Mouse (Mus musculus) ES-E14 (cell line): ENCODE measurements around the gene Gm17019. TPM values are rescaled to one million over a fixed set of nuclear protein-coding genes. Genes with fewer than 3 reads are reported as not detected.
"Not testable (repeated sequence)": the region's sequence is repeated elsewhere in the genome, so short reads cannot be mapped to it uniquely, and the experiment has no call there.

Source experiments
- DNase-seq: peaks from one replicate; pipeline ENCODE4 v3.0.0-alpha.2; 2013; ENCODE audit warnings: low read depth, low spot score
- H3K27ac ChIP-seq: 2 replicates; pipeline ENCODE4 v1.5.1; 2012; ENCODE audit warnings: low read depth, mild to moderate bottlenecking, low read length, moderate library complexity, mixed read lengths; ENCODE audit not compliant: poor library complexity, insufficient read depth, severe bottlenecking
- H3K36me3 ChIP-seq: 2 replicates; pipeline ENCODE4 v1.6.1; 2012; ENCODE audit warnings: mild to moderate bottlenecking, low read length, moderate library complexity, mixed read lengths; ENCODE audit not compliant: control insufficient read depth, poor library complexity, insufficient read depth, severe bottlenecking
- H3K4me1 ChIP-seq, 2 experiments: fragments of 150-350 bp in 1 of 2; sonication (generic) in 1 of 2; 2 replicates each; pipeline ENCODE4 v1.6.1; 2012; ENCODE audit warnings: low read length in 2 of 2, mild to moderate bottlenecking in 1 of 2, mixed read lengths in 1 of 2; ENCODE audit not compliant: control insufficient read depth in 2 of 2, insufficient read depth in 2 of 2, poor library complexity in 1 of 2
- H3K4me3 ChIP-seq, 2 experiments: fragments of 150-350 bp in 1 of 2; sonication (generic) in 1 of 2; 2 replicates each; pipeline ENCODE4 v1.5.1; 2012; ENCODE audit warnings: low read length in 2 of 2, low read depth in 1 of 2, mild to moderate bottlenecking in 1 of 2, mixed read lengths in 1 of 2; ENCODE audit not compliant: insufficient read depth in 1 of 2, poor library complexity in 1 of 2, severe bottlenecking in 1 of 2
- H3K9ac ChIP-seq: 2 replicates; pipeline ENCODE4 v1.6.1; 2012; ENCODE audit warnings: low read depth, mild to moderate bottlenecking, low read length, mixed read lengths; ENCODE audit not compliant: poor library complexity, insufficient read depth, severe bottlenecking
- H3K9me3 ChIP-seq: fragments of 150-350 bp; sonication (generic); 2 replicates; pipeline ENCODE4 v1.6.1; 2012; ENCODE audit warnings: low read depth, mild to moderate bottlenecking, low read length; ENCODE audit not compliant: control insufficient read depth, insufficient read depth
- in situ Hi-C, 2 experiments: fragments of 600-800 bp; cut with MboI; formaldehyde crosslinking; loops; one replicate each; pipeline ENCODE4 v1.15.1; 2025; ENCODE audit warnings: low sequenced_read_pairs in 2 of 2, inconsistent platforms in 1 of 2; ENCODE audit not compliant: unreplicated experiment in 2 of 2
- total RNA-seq: library from RNA; depleted of rRNA; stranded (reverse); fragments of 300-350 nt; gene quantifications from 2 replicates; pipeline ENCODE4 v1.2.3, GENCODE M21; 2012; rRNA removed

The Gm17019 gene
- total RNA-seq: not detected in 2 replicates

DNA sequence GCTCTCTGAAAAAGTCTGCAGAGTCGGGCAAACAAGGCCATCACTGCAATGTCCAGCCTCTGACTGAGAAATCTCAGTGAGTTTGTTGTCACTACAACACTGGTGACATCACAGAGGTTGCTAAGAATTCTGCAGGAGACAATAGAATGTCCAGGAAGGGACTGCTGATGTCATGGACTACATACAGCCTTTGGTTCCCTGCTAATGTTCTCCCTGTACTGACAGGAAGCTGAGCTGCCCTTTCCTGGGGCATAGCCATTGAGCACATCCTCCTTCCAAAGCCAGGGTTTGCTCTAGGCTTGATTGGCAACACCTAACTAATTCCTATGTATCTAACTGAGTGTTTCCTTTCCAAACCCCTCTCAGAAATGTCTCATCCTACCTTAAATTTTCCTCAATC, at the start of gene Gm17019:
Gene Gm17019 (minus strand): TSS at position 101 of the 400 bp plus-strand sequence.
- H3K4me1 ChIP-seq, in situ Hi-C loops, H3K36me3 ChIP-seq, H3K9ac ChIP-seq, H3K27ac ChIP-seq, H3K4me3 ChIP-seq, DNase-seq, H3K9me3 ChIP-seq: not testable (repeated sequence)

DNA sequence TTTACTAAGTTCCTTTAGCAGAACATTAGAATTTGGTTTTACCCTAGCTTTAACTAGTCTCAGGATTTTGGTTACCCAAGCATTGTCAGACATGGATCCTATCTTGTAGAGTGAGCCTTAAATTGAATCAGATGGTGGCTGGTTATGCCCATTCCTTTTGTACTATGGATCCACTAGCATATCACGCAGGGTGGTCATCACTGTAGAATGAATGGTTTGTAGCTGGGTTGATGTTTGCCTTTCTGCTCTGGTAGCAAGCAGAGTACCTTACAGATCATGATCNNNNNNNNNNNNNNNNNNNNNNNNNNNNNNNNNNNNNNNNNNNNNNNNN, 29.6 kb upstream of the Gm17019 start:
- H3K9ac ChIP-seq, H3K9me3 ChIP-seq, H3K36me3 ChIP-seq, H3K27ac ChIP-seq, H3K4me3 ChIP-seq, in situ Hi-C loops, H3K4me1 ChIP-seq, DNase-seq: not testable (repeated sequence)

- H3K9me3 ChIP-seq, DNase-seq, H3K9ac ChIP-seq, H3K36me3 ChIP-seq, in situ Hi-C loops, H3K4me1 ChIP-seq, H3K4me3 ChIP-seq, H3K27ac ChIP-seq: not testable (repeated sequence)
These were observed 29.0 kb upstream of the Gm17019 start for GRCm38 (mm10) chr5:15061638-15062384.

GRCm38 (mm10) chr5:15054151-15055025, 21.6 kb upstream of the Gm17019 start:
- H3K27ac ChIP-seq, DNase-seq, H3K9me3 ChIP-seq, in situ Hi-C loops, H3K4me3 ChIP-seq, H3K4me1 ChIP-seq, H3K36me3 ChIP-seq, H3K9ac ChIP-seq: not testable (repeated sequence)

DNA sequence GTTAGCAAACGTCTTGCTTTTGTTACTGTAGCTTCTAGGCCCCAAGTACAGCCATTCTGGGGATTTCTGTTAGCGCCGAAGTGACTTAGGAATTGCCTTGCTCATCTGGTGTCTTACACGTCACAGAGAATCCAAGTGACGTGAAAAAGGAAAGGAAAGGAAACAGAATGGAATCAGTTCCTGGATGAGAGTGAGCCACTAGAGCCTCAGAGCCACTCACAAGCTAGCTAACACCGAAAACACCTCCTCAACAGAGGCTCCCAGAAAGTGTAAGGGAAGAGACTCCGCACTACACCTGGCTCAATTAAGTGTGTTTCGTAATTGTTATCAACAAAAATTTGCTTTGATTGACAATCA, 20.8 kb upstream of the Gm17019 start:
- H3K4me1 ChIP-seq, in situ Hi-C loops, H3K4me3 ChIP-seq, H3K9me3 ChIP-seq, H3K9ac ChIP-seq, H3K27ac ChIP-seq, DNase-seq, H3K36me3 ChIP-seq: not testable (repeated sequence)

- in situ Hi-C loops, H3K9ac ChIP-seq, DNase-seq, H3K9me3 ChIP-seq, H3K4me3 ChIP-seq, H3K27ac ChIP-seq, H3K36me3 ChIP-seq, H3K4me1 ChIP-seq: not testable (repeated sequence)
These were observed 20.3 kb upstream of the Gm17019 start for GRCm38 (mm10) chr5:15052945-15053605.

DNA sequence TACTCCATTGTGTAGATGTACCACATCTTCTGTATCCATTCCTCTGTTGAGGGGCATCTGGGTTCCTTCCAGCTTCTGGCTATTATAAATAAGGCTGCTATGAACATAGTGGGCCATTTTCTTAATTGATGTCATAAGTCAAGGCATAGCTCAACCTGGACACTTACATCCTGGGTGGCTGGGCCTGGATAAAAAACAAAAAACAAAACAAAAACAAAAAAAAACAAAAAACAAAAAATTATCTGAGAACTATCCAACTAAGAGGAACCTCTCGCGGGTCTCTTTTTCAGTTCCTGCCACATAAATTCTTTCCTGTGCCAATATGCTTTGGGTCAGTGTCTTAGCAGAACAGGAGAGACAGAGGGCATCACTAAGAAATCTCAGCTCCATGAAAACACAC, 18.0 kb upstream of the Gm17019 start:
- H3K4me3 ChIP-seq, in situ Hi-C loops: not testable (repeated sequence)

More for the DNA sequence above, 18.0 kb upstream of the Gm17019 start:
- not testable (repeated sequence) for H3K9ac ChIP-seq, DNase-seq, H3K36me3 ChIP-seq, H3K4me1 ChIP-seq, H3K9me3 ChIP-seq, H3K27ac ChIP-seq
